Mouse (Mus musculus) spleen, postnatal 0 days (tissue): ENCODE results near the gene Zfp131. TPM values are rescaled to one million over a fixed set of nuclear protein-coding genes. Genes with fewer than 3 reads are reported as not detected.

Source experiments
- polyA plus RNA-seq: library from polyadenylated mRNA; unstranded; fragments of >200 nt; fragmentation: Nextera tagmentation; extraction: Ambion mirVana; gene quantifications from 2 replicates; pipeline ENCODE4 v1.2.1, GENCODE M21; 2015

Gene Zfp131
- polyA plus RNA-seq = 22.9 and 23.5 TPM in 2 replicates

DNA sequence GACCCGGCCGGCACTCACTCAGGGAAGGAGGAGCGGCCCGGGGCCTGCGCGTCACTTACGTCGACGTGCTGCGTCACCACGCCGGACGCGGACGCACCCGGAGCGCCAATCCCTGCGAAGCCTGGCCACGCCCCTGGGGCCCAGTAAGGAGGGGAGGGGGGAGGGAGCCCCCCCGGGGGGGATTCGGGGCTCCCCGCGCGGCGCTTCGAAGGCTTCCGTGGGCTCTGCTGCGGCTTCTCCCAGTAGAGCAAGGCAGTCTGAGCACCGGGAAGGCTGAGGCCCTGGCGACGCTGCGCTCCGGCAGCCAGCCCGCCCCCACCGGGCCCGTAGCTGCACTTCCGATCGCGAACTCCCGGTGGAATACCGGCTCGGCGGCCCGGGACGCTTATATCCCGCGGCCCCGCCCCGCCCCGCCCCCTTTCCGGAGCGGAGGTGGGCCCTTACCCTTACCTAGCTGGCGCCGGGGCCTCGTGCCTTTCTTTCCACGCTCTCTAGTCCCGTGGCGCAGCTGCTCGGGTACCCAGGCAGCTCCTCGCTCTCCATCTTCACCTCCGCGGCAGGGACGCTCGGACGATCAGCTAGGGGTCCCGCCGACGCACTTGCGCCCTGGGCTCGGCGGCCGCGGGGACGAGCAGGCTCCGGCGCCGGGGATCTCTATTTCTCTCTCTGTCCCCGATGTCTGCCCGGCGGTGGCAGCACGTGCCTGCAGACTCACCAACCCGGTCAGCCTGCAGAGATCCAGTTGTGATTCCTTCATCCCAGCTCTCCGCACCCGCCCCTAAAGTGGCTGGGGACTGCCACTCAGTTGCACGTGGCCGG is at the start of gene Zfp131:
TSS of gene Zfp131 (minus strand) at position 129 of the 819 bp plus-strand sequence.

GRCm38 (mm10) chr13:119835320-119836056 is 44.8 kb upstream of the Zfp131 start, which contains the start of gene D13Ertd608e:
Gene D13Ertd608e, plus strand, starts transcription at chr13:119836006.

GRCm38 (mm10) chr13:119830116-119830515 is 39.4 kb upstream of the Zfp131 start, which contains the start of gene AF067063:
Gene AF067063, minus strand, starts transcription at chr13:119830216.

DNA sequence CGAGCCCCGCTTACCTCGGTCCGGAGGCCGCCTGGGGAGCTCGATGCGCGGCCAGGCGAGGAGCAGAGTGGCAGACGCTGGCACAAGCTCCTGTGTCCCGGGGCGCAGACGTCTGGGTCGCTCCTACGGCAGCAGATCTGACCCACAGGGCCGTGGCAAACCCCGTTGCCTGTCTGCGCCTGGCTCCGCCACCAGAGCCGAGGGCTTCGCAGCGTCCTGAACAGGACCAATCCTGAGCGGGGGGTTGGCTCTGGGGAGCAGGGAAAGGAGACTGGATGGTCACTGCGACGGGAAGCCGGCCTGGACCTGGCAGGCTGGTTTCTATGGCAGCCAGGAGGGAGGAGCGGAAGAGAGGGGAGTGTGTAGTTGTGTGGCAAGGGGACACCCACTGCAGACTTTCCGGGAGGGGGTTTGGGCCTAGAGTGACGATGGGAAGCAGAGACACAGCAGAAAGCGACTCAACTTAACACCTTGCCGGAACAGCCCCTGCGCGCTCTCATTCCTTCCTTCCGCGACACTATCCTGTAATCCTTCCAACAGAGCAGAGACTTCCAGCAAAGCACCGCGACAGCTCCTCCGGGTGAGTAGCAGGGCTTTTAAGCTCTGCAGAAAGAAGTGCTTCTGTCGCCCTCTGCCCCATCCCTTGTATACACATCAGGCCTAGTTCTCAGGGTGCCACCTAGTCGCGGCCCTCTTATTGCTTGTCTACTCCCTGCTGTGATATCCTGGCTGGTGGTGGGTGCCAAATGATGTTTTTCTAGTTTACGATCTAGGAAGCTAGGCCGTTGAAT is 34.8 kb downstream of the Zfp131 start, which contains the start of gene Nim1k:
TSS of gene Nim1k (minus strand) at position 202 of the 791 bp plus-strand sequence.

Other genes starting within 250 kb of the Zfp131 start
- gene Ccl28, start 167.1 kb downstream of the Zfp131 start, polyA plus RNA-seq = 0.06 TPM in 1 of 2 replicates, not detected in the other
- 12.6 and 15.1 TPM in 2 replicates for gene Hmgcs1, start 100.5 kb downstream of the Zfp131 start, polyA plus RNA-seq
- gene Nim1k, start 35.0 kb downstream of the Zfp131 start, polyA plus RNA-seq = 0.29 and 0.35 TPM in 2 replicates
- not detected in 2 replicates for gene AF067063, start 39.3 kb upstream of the Zfp131 start, polyA plus RNA-seq
- gene D13Ertd608e, start 45.1 kb upstream of the Zfp131 start, polyA plus RNA-seq = not detected in 2 replicates
- not detected in 2 replicates for gene Tcstv1, start 103.9 kb upstream of the Zfp131 start, polyA plus RNA-seq
- gene Gm21761, start 138.4 kb upstream of the Zfp131 start, polyA plus RNA-seq = 0.10 and 0.38 TPM in 2 replicates
- not detected in 2 replicates for gene B020031M17Rik, start 159.9 kb upstream of the Zfp131 start, polyA plus RNA-seq
- gene Gm36079, start 236.1 kb upstream of the Zfp131 start, polyA plus RNA-seq = not detected in 2 replicates